Mouse (Mus musculus): ENCODE results near the gene Lyrm4.
A peak's percentile ranks its signal among the peaks of the same experiment; 100 is the strongest.

Gene Lyrm4

GRCm38 (mm10) chr13:36105591-36105990, 11.7 kb downstream of the Lyrm4 start:
- DNase-seq (ENCODE audit: low read depth, low spot score), result no peak

GRCm38 (mm10) chr13:36096684-36097383, 20.5 kb downstream of the Lyrm4 start:
- no peak for DNase-seq (ENCODE audit: low read depth, low spot score)

GRCm38 (mm10) chr13:36088168-36088567, 29.2 kb downstream of the Lyrm4 start:
- DNase-seq (ENCODE audit: low read depth, low spot score), result peak; percentile 7

GRCm38 (mm10) chr13:36087427-36087826, 29.9 kb downstream of the Lyrm4 start:
- DNase-seq (ENCODE audit: low read depth, low spot score), result no peak

- no peak for DNase-seq (ENCODE audit: low read depth, low spot score)
Observed at GRCm38 (mm10) chr13:36086608-36087391, 30.5 kb downstream of the Lyrm4 start.

- no peak for DNase-seq (ENCODE audit: low read depth, low spot score)
Observed at GRCm38 (mm10) chr13:36085971-36086370, 31.4 kb downstream of the Lyrm4 start.

GRCm38 (mm10) chr13:36084701-36085100, 32.6 kb downstream of the Lyrm4 start:
- no peak for DNase-seq (ENCODE audit: low read depth, low spot score)

- DNase-seq (ENCODE audit: low read depth, low spot score), result no peak
Observed at GRCm38 (mm10) chr13:36081591-36081990, 35.7 kb downstream of the Lyrm4 start.

GRCm38 (mm10) chr13:36074484-36074883, 42.8 kb downstream of the Lyrm4 start:
- DNase-seq (ENCODE audit: low read depth, low spot score), result no peak

GRCm38 (mm10) chr13:36066676-36067075, 50.6 kb downstream of the Lyrm4 start:
- DNase-seq (ENCODE audit: low read depth, low spot score), result no peak

GRCm38 (mm10) chr13:36057489-36057888, 59.8 kb downstream of the Lyrm4 start:
- DNase-seq (ENCODE audit: low read depth, low spot score), result no peak

GRCm38 (mm10) chr13:36056925-36057324, 60.4 kb downstream of the Lyrm4 start:
- no peak for DNase-seq (ENCODE audit: low read depth, low spot score)

GRCm38 (mm10) chr13:36056509-36056908, 60.8 kb downstream of the Lyrm4 start:
- no peak for DNase-seq (ENCODE audit: low read depth, low spot score)

- no peak for DNase-seq (ENCODE audit: low read depth, low spot score)
Observed at GRCm38 (mm10) chr13:36035528-36035927, 81.8 kb downstream of the Lyrm4 start.

- DNase-seq (ENCODE audit: low read depth, low spot score), result no peak
Observed at GRCm38 (mm10) chr13:36031959-36032358, 85.4 kb downstream of the Lyrm4 start.

- peak; percentile 64 for DNase-seq (ENCODE audit: low read depth, low spot score)
Observed at GRCm38 (mm10) chr13:36019309-36020274, 97.7 kb downstream of the Lyrm4 start.

- DNase-seq (ENCODE audit: low read depth, low spot score), result no peak
Observed at GRCm38 (mm10) chr13:36018017-36018416, 99.3 kb downstream of the Lyrm4 start.

GRCm38 (mm10) chr13:36015636-36016035, 101.7 kb downstream of the Lyrm4 start:
- DNase-seq (ENCODE audit: low read depth, low spot score), result no peak

- no peak for DNase-seq (ENCODE audit: low read depth, low spot score)
Observed at GRCm38 (mm10) chr13:36009981-36010380, 107.3 kb downstream of the Lyrm4 start.

GRCm38 (mm10) chr13:36000798-36001197, 116.5 kb downstream of the Lyrm4 start:
- DNase-seq (ENCODE audit: low read depth, low spot score), result no peak

- no peak for DNase-seq (ENCODE audit: low read depth, low spot score)
Observed at GRCm38 (mm10) chr13:35997606-35998005, 119.7 kb downstream of the Lyrm4 start.
